Mouse (Mus musculus): ENCODE data around the gene Mysm1.

GRCm38 (mm10) chr4:95018221-95018620, 39.3 kb upstream of the Mysm1 start:
- no peak for TF ChIP-seq CTCF (IDR thresholded peaks at IDR 0.05; ENCODE audit: low read depth, low read length)
- no peak for TF ChIP-seq GATA2 (IDR thresholded peaks at IDR 0.05; ENCODE audit: borderline replicate concordance, low read depth, low read length)
- no peak for TF ChIP-seq GATA1 (IDR thresholded peaks at IDR 0.05; ENCODE audit: borderline replicate concordance, low read length)
- no peak for TF ChIP-seq TAL1 (conservative IDR thresholded peaks at IDR 0.05; ENCODE audit: low read depth, low read length)

Data from G1E (cell line).